Mouse (Mus musculus) lung, postnatal 14 days (tissue): Measurements from ENCODE around the gene Irf3.

Experiments
- DNase-seq: peaks from one replicate; pipeline ENCODE4 v3.0.0; 2021

The Irf3 gene

GRCm38 (mm10) chr7:45008411-45008810 lies 11.0 kb downstream of the Irf3 start:
- DNase-seq: no peak

DNA sequence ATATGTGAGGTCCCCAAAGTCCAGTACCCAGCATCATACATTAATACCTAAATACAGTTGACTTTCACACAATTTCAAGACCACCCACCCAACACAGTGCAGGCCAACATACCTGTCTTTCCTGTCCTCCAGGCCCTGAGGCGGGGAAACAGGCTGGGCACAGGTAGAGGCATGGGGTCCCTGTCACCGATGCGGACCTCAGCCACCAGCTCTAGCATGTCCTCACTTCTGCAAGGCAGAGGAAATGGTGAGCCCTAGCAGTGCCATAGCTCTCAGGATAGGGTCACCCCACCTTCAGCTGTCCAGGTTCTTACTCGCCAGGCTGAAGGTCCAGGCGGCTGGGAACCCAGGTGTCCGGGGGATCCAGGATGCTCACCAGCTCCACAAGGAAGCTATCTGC lies 14.6 kb downstream of the Irf3 start:
- DNase-seq: no peak

GRCm38 (mm10) chr7:45012824-45013223 lies 15.4 kb downstream of the Irf3 start:
- no peak for DNase-seq

DNA sequence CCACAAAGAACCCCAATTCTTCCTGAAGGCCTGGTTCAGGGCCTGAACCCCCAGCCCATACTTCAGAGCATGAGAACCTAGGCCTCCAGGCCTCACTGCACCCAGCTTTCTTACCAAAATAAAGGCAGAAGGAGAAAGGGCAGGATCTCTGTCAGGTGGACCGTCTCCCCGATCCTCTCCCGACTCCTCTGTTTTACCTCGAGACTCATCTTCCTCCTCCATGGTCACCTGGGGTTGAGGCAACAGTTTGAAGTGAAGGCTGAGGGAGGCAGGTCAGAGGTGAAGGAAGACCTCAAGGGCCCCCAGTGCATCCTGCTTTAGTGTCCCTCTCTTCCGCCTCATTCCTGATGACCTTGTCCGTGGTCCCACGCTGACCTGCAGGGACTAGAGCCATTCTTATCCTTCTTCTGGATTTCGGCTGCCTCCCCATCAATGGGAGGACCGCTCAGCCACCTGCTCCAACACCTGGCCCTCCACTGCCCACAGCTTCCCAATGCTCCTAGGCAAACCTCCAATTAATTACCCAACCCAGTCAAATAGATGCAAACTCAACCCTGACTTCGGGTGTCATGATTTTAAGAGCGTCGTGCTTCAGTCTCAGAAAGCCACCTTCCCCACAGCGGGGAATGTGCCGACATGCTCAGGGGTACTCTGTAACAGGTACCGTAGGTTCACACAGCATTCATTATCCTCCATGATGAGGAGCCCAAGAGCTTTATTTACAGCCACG lies 16.1 kb downstream of the Irf3 start:
- no peak for DNase-seq

- DNase-seq: no peak
Measured at GRCm38 (mm10) chr7:45014096-45014451, 16.6 kb downstream of the Irf3 start.

- peak; percentile 15 for DNase-seq
Measured at GRCm38 (mm10) chr7:45015344-45015956, 18.0 kb downstream of the Irf3 start.

DNA sequence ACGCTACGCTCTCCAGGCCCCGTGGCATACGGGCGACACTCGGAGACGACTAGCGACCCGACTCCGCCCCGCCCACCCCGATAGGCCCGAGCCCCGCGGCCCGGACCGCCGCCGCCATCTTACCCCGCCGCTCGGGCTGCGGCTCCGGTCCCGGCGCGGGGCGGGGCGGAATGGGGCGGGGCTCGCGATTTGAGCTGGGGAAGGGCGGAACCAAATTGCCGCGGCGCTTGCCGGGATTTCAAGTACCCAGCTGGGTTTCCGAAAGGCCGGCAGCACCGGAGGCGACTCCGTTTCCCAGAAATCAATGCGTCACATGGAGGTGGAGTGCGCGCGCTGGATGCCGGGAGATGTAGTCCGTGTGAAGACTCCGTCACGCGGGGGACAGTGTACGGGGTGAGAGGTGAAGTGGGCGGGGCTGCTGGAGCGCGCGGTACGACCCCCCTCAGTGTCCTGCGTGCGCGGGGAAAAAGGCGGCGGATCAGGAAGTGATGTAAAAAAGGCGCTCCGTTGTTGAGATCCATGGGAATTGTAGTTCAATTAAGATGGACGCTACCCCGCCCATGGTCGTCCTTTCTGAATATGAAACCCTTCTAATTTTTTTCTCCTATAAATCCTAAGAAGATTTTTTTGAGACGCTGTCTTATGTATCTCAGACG lies 18.6 kb downstream of the Irf3 start, which contains the start of gene Scaf1:
Scaf1 (minus strand) TSS at position 407 of the 656 bp plus-strand sequence.
- DNase-seq: peak; percentile 99

DNA sequence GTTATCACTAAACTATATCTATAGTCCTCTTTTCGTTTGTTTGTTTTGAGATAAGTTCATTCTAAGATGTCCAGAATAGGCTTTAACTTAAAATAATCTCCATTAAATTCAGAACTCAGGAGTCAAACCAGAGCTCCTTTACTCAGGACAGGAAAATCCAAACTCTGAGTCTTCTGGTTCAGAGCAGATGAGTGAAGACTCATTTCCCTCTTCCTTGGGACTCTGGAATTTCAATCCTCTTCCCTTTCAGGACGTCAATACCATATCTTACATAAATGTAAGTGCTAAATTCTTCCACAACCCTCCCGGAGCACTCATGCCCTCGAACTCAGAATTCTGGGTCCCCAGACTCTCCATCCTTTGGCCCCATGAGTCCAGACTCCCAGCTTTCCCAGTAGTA lies 19.3 kb downstream of the Irf3 start:
- no peak for DNase-seq

GRCm38 (mm10) chr7:45017242-45018061 lies 20.0 kb downstream of the Irf3 start, which contains the start of gene Rras:
Gene Rras (plus strand): TSS chr7:45017961.
- DNase-seq: peak; percentile 92

DNA sequence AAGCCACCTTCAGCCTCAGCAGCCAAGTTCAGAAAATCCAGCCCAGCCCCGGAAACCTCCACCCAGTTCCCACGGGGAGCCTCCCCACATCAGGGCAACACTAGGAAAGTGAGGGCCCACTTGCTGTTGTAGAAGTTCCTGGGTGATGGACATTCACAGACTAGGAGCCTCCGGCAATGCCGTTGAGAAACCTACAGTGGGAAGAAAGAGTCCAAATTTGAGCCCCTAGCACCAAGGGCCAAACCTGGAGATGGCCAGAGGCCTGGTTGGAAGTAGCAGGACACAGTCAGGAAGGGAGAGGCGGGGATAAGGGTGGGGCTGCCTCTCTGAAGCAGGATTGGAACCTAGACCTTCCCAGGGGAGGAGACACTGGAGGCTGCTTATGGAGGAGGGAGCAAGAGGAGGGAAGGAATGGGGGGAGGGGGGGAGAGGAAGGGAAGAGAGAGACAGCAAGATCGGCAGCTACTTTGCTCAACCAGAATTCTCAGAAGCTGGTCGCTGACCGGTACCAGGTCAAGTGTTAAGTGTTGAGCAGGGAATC lies 21.7 kb downstream of the Irf3 start:
- peak; percentile 71 for DNase-seq

DNA sequence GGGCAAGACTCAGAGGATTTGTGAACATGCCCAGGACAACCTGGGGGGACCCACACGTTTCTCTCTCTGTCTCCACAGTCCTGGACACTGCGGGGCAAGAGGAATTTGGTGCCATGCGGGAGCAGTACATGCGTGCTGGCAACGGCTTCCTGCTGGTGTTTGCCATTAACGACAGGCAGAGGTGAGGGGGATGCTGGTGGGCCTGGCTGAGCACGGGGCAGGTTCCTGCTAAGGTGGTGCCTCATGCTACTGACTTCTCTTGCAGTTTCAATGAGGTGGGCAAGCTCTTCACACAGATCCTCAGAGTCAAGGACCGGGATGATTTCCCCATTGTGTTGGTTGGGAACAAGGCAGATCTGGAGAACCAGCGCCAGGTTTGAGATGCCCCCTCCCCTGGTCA lies 22.8 kb downstream of the Irf3 start:
- no peak for DNase-seq

DNA sequence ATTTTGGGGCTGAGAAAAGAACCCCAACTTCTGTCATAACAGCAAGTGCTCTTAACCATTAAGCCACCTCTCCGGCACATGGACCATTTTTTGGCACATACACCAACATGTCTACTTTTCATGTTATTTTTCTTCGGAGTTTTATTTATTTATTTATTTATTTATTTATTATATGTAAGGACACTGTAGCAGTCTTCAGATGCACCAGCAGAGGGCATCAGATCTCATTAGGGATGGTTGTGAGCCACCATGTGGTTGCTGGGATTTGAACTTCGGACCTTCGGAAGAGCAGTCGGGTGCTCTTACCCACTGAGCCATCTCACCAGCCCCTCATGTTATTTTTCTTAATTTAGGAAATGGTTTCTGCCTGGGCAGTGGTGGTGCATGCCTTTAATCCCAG lies 26.3 kb downstream of the Irf3 start:
- DNase-seq: peak; percentile 26

- DNase-seq: no peak
Measured at GRCm38 (mm10) chr7:45024281-45025248, 27.1 kb downstream of the Irf3 start.

- DNase-seq: no peak
Measured at GRCm38 (mm10) chr7:45025601-45026220, 28.3 kb downstream of the Irf3 start.

DNA sequence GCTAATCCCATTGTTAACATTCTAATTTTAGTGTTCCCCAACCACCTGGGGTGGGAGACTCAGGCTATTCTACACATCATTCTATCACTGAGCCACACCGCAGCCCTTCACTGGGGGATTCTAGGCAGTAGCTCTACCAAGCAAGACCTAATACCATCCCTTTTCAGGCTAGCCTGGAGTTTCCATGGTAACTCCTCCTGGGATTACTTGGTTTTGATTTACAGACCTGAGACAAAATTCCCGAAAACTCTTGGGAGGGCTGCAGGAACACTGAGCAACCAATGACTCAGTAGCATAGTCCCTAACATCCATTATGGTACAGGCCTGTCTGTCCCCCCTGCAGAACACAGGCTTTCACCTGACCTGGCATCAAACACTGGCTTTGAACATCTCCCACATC lies 28.8 kb downstream of the Irf3 start:
- no peak for DNase-seq

- no peak for DNase-seq
Measured at GRCm38 (mm10) chr7:45027761-45028160, 30.3 kb downstream of the Irf3 start.

GRCm38 (mm10) chr7:45028351-45028750 lies 30.9 kb downstream of the Irf3 start:
- no peak for DNase-seq

- no peak for DNase-seq
Measured at GRCm38 (mm10) chr7:45029995-45030394, 32.5 kb downstream of the Irf3 start.

DNA sequence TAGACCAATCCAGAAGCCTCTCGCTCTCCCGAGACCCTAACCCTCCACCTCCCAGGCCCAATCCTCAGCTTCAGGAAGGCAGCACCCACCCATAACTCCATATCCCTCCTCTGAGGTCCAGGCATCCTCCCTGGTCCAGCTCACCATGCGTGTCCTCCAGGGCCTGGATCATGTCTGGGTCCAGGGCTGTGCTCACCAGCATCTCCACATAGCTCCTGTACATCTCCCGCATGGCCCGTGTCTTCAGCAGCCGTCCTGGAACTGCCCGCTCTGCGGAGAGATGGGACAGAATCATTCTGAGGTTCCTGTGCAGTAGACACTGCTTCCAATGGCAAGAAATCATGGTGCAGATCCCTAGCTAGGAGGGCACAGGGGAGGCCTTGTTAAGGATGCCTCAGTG lies 33.4 kb downstream of the Irf3 start:
- no peak for DNase-seq

DNA sequence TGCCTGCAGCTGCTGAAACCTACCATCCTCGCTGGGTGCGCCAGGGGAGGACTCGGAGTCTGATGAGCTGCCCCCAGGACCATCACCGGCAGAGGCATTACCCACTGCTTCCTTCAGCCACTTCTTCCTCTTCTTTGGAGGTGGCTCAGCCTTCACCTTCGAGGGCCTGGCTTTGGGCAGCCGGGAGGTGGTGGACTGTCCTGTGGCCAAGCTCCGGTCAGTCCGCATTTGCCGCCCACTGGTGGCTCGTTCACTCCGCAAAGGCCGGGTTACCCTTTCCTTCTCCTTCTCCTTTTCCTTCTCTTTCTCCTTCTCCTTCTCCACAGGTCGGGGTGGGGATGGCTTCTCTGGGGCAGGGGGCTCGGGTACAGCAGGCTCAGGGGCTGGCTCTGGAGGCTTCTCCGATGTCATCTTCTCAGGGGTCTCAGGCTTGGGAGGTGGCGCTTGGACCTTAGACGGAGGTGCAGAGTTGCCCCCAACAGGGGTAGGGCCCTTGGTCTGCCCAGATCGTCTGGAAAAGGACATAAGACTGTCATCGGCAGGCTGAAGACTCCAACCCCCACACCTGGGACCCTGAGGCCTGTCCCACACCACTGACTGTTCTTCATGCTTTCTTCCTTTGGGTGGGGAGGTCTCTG lies 36.4 kb downstream of the Irf3 start:
- DNase-seq: no peak

GRCm38 (mm10) chr7:45035631-45036030 lies 38.2 kb downstream of the Irf3 start:
- no peak for DNase-seq
